Mouse (Mus musculus): ENCODE results near the gene Slc15a4.

GRCm38 (mm10) chr5:127561086-127561485 is 71.6 kb downstream of the Slc15a4 start:
- no peak for TF ChIP-seq CTCF (IDR thresholded peaks at IDR 0.05)
- no peak for TF ChIP-seq EP300 (IDR thresholded peaks at IDR 0.05)

Measured in lung, postnatal 0 days (tissue).